Mouse (Mus musculus) brain, embryonic 14.5 days (tissue): ENCODE results near the gene Dgki.

ENCODE experiments used
- CTCF ChIP-seq: fragments of 200-500 bp; IDR thresholded peaks from 2 replicates; pipeline ENCODE4 v1.5.1; 2012; ENCODE audit warnings: inconsistent platforms, mild to moderate bottlenecking, moderate library complexity, borderline replicate concordance; ENCODE audit not compliant: insufficient read depth, insufficient read length; ENCODE audit errors: extremely low read depth
- POLR2A ChIP-seq: fragments of 200-500 bp; IDR thresholded peaks from 2 replicates; pipeline ENCODE4 v1.6.1; 2012; ENCODE audit warnings: mild to moderate bottlenecking, inconsistent platforms, borderline replicate concordance; ENCODE audit not compliant: poor library complexity, insufficient read depth, insufficient read length, severe bottlenecking; ENCODE audit errors: extremely low read depth

DNA sequence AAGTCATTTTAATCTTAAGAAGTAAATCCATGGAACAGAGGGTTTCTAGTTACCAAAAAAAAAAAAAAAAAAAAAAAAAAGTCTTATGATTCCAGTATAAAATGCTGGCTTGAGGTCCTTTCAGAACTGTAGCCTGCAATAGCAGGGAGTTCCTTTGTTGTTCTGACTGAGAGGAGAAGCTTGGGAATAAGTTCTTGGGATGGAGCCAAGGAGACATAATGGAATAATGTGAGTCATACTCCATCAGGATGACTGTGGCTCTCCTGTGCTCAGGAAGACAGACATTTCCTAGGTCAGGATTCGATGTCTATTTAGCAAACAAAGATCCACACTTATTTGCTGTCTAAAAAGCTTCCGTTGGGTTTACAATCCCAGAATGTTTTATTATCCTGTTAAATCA is 318.3 kb downstream of the Dgki start:
- TF ChIP-seq CTCF (no peak), POLR2A (no peak)
